Mouse (Mus musculus) ES-E14 (cell line): ENCODE data around the gene Crlf1.

Experiments
- CHD2 ChIP-seq: IDR thresholded peaks from 2 replicates; pipeline ENCODE4 v1.6.1; 2014; ENCODE audit warnings: mild to moderate bottlenecking, low read depth, low read length, inconsistent platforms
- MAFK ChIP-seq: IDR thresholded peaks from 2 replicates; pipeline ENCODE4 v1.6.1; 2014; ENCODE audit warnings: mild to moderate bottlenecking, low read depth, low read length, inconsistent platforms; ENCODE audit not compliant: insufficient read depth

DNA sequence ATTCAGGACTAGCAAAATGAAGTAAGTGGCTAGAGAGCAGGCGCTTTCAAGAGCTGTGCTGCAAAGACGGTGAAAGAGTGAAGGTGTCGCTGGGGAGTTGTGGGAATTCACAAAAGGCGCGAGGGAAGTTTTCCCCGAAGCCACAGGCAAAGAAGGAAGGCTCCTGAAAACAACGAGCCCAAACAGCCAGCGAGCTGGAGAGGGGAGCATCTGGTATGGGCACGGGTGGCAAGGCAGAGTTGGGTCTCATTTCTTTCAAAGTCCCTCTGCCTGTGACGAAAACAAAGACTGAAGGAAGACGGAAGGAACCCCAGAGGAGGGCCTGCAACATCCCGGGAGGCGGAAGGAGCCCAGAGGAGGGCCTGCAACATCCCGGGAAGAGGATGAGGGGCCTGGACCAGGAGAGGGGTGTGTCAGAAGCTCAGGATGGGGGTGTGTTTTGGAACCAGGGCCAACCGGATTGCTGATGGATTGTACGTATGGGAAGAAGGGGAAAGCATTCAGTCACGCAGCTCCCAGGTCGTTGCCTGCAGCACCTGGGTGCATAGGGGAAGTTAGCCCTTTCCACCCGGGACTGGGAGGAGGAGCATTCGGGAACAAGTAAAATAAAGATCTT, 2.0 kb upstream of the Crlf1 start:
- no peak for TF ChIP-seq CHD2
- TF ChIP-seq MAFK = no peak
